Mouse (Mus musculus) small intestine, adult 2 months (tissue): Measurements from ENCODE around the gene Atp8b4. TPM values are rescaled to one million over a fixed set of nuclear protein-coding genes. Genes with fewer than 3 reads are reported as not detected.

Source experiments
- H3K27ac ChIP-seq: fragments of 200-500 bp; 2 replicates; pipeline ENCODE4 v1.5.1; 2012; ENCODE audit warnings: low read depth, low read length, control low read depth, inconsistent platforms; ENCODE audit not compliant: insufficient read depth
- H3K27me3 ChIP-seq: fragments of 200-500 bp; 2 replicates; pipeline ENCODE4 v1.6.1; 2012; ENCODE audit warnings: mild to moderate bottlenecking, moderate library complexity, low read length, inconsistent platforms; ENCODE audit not compliant: control insufficient read depth, insufficient read depth
- H3K36me3 ChIP-seq: fragments of 200-500 bp; 2 replicates; pipeline ENCODE4 v1.6.1; 2012; ENCODE audit warnings: mild to moderate bottlenecking, low read length, control low read depth, inconsistent platforms; ENCODE audit not compliant: control insufficient read depth, insufficient read depth
- H3K4me1 ChIP-seq: fragments of 200-500 bp; 2 replicates; pipeline ENCODE4 v1.6.1; 2012; ENCODE audit warnings: low read length, inconsistent platforms, mixed read lengths; ENCODE audit not compliant: control insufficient read depth, insufficient read depth, insufficient read length
- H3K4me3 ChIP-seq: fragments of 200-500 bp; 2 replicates; pipeline ENCODE4 v1.5.1; 2012; ENCODE audit warnings: low read depth, mild to moderate bottlenecking, control low read depth, inconsistent platforms, low read length, moderate library complexity
- CTCF ChIP-seq: fragments of 200-500 bp; IDR thresholded peaks from 2 replicates; pipeline ENCODE4 v1.5.1; 2012; ENCODE audit warnings: low read depth, mild to moderate bottlenecking, control low read depth, inconsistent platforms, low read length, moderate library complexity, mixed read lengths; ENCODE audit not compliant: insufficient replicate concordance, insufficient read length; ENCODE audit errors: extremely low read depth
- POLR2A ChIP-seq: fragments of 200-500 bp; IDR thresholded peaks from 2 replicates; pipeline ENCODE4 v1.6.1; 2012; ENCODE audit warnings: low read depth, mild to moderate bottlenecking, control low read depth, inconsistent platforms, low read length, moderate library complexity
- WGBS: fragments of 180-500 bp; shearing (Covaris S2); methylation state at CpG from one replicate; pipeline ENCODE4 v1.1.7; 2018; 5-methylcytosine and 5-hydroxymethylcytosine counted together
- polyA plus RNA-seq: library from polyadenylated mRNA; depleted of rRNA; stranded (reverse); fragments of >200 nt; gene quantifications from 2 replicates; pipeline ENCODE4 v1.2.3, GENCODE M21; 2012

Atp8b4 gene
- polyA plus RNA-seq, 1 experiment: 0.09 TPM

GRCm38 (mm10) chr2:126495832-126496695 lies 4.4 kb downstream of the Atp8b4 start:
- Histone ChIP-seq H3K4me1 (no peaks in the 10 kb centered on the region), H3K27me3 (no peaks in the 10 kb centered on the region), H3K27ac (no peak overlapping the region), H3K4me3 (no peak overlapping the region), H3K36me3 (no peaks in the 10 kb centered on the region)
- WGBS: 70% methylated on average over 14 of the region's 14 CpGs
- no peak for TF ChIP-seq POLR2A
- TF ChIP-seq CTCF: no peak

DNA sequence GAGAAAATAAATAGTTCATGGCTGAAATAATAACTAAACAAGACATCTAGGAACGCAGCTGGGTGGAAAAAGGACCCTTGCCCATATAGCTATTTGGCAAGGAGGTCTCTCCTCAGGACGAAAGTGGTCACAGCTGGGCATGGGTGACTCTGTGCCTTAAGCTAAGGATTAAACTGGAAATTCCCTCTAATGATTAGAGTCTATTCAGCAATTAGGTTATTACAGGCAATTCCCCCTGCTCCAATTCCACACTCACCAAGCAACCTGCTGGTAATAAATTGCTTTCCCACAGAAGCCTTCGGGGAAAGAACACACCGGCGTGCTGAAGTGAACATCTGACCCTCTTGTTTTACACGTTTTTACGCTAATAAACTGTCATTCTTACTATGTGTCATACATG lies 5.2 kb downstream of the Atp8b4 start:
- WGBS: 51% methylated on average over 7 of the region's 7 CpGs
- no peaks in the 10 kb centered on the region for H3K36me3 ChIP-seq
- no peak overlapping the region for H3K4me3 ChIP-seq
- no peaks in the 10 kb centered on the region for H3K27me3 ChIP-seq
- H3K27ac ChIP-seq: no peak overlapping the region
- TF ChIP-seq CTCF (no peak), POLR2A (no peak)
- H3K4me1 ChIP-seq: no peaks in the 10 kb centered on the region

- no peaks in the 10 kb centered on the region for H3K36me3 ChIP-seq
- 77% methylated on average over 8 of the region's 8 CpGs for WGBS
- H3K4me1 ChIP-seq: no peaks in the 10 kb centered on the region
- H3K27me3 ChIP-seq: no peaks in the 10 kb centered on the region
- no peak for TF ChIP-seq POLR2A
- no peak for TF ChIP-seq CTCF
- H3K27ac ChIP-seq: no peak overlapping the region
- no peak overlapping the region for H3K4me3 ChIP-seq
These were observed 7.2 kb downstream of the Atp8b4 start for GRCm38 (mm10) chr2:126493306-126493705.

- Histone ChIP-seq H3K27me3 (no peaks in the 10 kb centered on the region), H3K4me1 (no peaks in the 10 kb centered on the region), H3K4me3 (no peak overlapping the region), H3K27ac (no peak overlapping the region), H3K36me3 (no peaks in the 10 kb centered on the region)
- WGBS: 58% methylated on average over 5 of the region's 5 CpGs
- TF ChIP-seq CTCF (no peak), POLR2A (no peak)
These were observed 7.8 kb downstream of the Atp8b4 start for GRCm38 (mm10) chr2:126492713-126493112.

DNA sequence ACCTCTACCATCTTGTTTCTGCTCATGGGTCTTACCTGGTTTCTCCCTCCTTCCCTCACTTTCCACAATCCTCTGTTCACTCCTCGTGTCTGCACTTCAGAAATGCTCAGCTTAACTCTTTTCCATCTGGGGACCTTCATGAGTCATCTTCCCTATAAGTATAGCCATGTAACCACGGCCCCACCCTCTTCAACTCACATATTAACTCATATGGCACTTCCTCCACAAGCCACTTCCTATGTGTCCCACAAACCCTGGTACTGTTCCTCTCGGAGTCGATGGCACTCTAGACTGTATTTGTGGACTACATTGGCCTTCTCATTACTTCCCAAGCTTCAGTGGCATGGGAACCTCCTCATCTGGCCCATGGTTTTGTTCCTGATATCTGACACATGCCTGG lies 9.0 kb downstream of the Atp8b4 start:
- H3K4me1 ChIP-seq: no peaks in the 10 kb centered on the region
- TF ChIP-seq CTCF (no peak), POLR2A (no peak)
- no peaks in the 10 kb centered on the region for H3K36me3 ChIP-seq
- H3K27ac ChIP-seq: 0 out of 2 replicates have a peak overlapping the region, but pooled peaks have one; percentile 5
- no peaks in the 10 kb centered on the region for H3K27me3 ChIP-seq
- WGBS: 59% methylated on average over 4 of the region's 4 CpGs
- H3K4me3 ChIP-seq: no peak overlapping the region

DNA sequence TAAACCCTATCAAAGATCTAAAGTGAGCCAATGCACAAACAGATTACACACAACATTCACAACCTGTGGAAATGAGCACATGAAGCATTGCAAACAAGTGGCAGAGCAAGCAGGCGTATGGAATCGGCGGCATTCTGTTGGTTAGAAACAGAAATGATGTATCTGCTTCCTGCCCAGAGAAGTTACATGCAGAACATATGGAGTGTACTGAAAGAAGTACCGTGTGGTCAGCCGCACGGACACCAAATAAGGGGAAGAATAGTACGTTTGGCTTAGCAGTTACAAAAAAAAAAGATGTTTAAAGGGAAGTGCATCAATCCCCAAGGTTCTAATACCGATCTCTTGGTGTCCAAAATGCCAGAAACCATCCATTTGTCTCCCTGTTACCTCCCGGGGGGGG lies 9.9 kb downstream of the Atp8b4 start:
- TF ChIP-seq CTCF (no peak), POLR2A (no peak)
- Histone ChIP-seq H3K36me3 (no peaks in the 10 kb centered on the region), H3K4me1 (no peaks in the 10 kb centered on the region), H3K27ac (no peak overlapping the region), H3K4me3 (no peak overlapping the region), H3K27me3 (no peaks in the 10 kb centered on the region)
- 76% methylated on average over 9 of the region's 9 CpGs for WGBS

GRCm38 (mm10) chr2:126485262-126486017 lies 15.0 kb downstream of the Atp8b4 start:
- Histone ChIP-seq H3K27ac (no peak overlapping the region), H3K4me3 (no peak overlapping the region), H3K27me3 (no peaks in the 10 kb centered on the region), H3K4me1 (peaks cover 2% of the 10 kb centered on the region; the same call in 1 of the 2 replicates), H3K36me3 (no peaks in the 10 kb centered on the region)
- WGBS: 71% methylated on average over 11 of the region's 11 CpGs
- TF ChIP-seq POLR2A: no peak
